Mouse (Mus musculus): Measurements from ENCODE around the gene Mfrp.

Mfrp gene

DNA sequence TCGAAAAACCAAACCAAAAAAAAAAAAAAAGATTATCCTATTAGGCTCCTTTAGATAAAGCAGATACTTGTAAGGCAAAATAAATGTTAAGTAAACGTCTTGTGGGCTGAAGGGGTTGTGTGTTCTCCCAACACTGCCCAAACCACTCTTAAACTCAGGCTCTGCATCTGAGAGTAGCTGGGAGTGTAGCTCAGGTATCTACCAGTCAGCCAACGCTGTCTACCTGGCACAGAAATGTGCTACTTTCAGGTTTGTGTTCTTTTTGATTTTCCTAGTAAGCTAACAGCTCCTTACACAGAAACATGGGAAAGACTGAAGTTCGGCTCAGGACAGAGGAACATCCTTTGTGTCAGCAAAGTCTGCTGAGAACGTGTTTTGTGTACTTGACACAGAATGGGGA lies 30.7 kb downstream of the Mfrp start:
- no peak for DNase-seq

DNA sequence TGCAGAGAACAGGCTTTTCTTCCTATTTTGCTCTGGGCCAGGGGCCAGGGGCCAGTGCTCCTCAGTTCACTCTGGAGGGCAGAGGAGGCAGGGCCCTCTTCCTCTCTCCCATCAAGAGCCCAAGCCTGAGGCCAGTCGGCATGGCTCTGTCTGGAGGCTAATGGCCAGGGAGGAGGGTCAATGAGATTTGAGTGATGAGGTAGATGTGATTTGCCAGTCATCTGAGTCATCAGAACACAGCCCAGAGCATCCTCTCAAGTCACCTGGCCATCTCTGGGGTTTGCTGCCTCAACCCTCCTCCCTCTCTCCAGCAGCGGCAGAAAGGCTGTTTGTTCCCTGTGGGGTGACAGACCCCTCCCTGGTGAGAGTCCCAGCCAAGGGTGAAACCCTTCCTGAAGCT lies 31.8 kb downstream of the Mfrp start:
- no peak for DNase-seq

DNA sequence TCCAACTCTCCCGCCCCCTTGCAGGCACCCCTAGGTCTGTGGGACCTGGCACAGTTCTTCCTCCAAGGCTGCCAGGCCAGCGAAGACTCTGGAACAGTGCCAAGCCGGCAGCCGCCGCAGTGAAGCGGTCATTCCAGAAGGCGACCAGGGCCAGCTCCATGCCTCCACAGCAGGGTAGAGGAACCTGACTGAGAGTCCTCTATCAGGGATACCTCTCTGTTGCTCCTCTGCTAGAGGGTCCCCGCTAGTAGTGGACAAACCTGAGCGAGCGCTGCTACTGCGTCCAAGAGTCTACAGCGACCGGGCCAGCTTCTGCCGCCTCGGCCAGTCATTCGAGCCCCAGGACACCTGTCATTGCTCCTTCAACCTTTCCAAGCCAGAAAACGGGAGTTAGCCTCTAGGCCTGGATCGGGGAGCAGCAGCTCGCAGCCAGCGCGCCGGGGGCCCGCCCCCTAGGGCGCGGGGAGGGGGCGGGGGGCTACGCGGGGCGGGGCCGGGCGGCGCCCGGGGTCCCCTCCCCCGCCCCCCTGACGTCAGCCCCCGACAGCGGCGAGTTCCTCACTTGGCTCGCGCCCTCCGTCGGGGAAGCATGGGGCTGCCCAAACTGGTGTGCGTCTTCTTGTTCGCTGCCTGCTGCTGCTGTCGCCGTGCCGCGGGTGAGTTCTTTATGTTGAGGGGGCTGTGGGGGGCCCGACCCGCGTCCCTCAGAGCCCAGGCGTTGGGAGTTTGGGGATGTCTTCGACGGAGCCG lies 32.7 kb downstream of the Mfrp start, which contains the start of gene Mcam:
Gene Mcam (plus strand): TSS at position 369 of the 750 bp plus-strand sequence.
- peak; percentile 57 to 79 for DNase-seq

DNA sequence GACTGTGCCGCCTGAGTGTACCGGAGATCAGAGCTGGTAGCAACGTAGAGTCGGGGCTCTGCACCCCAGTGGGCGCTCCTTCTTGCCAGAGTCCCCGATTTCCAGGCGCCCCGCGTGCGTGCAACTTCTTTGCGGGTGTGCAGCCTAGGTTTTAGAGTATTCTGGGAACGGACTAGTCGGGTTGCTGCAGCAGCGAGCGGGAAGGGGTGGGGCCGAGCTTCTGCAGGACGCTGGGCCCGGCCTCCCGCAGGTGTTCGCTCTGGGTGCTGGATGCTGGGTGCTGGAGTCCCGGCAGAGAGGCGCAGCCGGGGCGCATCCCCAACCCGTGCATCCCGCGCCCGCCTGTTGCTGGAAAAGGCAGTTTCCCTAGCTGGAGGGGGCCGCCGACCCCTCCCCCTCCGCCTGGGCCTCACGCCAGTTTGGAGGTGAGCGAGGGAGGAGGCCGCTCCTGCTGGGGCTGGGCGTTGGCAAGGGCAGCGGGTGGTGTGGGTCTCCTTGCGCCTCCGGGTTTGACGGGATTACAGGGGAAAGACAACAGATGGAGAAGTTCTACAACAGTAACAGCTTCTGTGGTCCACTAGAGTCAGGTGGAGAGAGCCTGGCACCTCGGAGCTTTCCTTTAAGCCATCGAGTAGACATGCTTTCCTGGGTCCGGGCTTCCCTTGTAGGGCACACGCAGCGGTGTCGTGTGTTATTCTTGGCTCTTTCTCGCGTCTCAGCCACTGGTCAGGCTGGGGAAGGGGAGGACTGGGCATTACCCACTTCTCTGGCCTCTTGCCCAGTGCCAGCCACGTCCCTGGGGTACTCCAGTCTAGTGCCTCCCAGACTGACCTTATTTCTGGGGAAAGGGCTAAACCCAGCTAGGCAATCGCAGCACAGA lies 33.6 kb downstream of the Mfrp start:
- peak; percentile 36 to 42 for DNase-seq

DNA sequence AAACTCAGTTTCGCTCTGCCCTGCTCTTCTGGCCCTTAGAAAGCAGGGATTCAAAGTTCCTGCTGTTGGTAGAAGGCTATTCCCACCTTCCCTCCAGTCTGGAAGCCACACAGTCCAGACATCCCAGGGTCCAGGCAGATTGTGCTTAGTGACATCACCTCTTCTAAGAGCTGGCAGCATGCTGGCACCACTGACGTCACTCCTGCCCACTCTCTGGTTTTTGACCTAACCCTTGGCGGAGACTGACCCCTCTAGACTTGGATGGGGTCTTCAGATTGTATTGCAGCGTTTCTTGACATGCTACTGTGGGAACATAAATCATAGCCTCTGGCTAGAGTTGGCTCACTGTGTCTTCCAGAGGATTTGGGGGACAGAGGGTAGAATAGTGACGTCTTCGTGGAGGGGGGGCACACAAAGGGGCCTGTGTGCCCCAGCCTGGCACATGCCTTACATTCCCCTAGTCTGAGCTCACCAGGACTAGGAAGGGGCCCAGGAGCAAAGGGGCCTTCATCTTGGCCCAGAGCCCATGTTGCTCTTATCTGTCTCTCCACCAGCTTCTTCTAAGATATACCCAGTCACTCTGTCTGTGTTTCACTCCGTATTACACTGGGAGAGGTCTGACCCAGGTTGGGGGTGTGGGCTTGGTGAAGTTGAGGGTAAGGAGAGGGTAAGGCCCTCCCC lies 34.3 kb downstream of the Mfrp start:
- DNase-seq: no peak

DNA sequence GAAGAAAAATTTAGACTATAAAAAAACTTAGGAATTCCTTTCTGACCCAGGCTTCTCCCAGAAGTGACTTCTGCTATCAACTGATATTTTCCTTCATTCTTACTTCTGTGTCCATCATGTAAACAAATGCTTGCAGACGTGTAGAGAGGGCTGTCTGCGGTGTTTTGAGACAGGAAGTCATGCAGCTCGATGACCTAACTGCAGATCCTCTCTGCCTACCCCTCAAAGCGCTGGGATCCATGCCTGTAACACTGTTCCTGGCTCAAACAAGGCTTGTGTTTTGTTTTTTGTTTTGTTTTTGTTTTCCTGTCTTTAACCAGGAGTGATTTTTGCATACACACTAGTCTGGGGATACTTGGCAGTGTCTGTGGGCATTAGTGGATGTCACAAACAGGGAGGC lies 36.3 kb downstream of the Mfrp start:
- DNase-seq: no peak

DNA sequence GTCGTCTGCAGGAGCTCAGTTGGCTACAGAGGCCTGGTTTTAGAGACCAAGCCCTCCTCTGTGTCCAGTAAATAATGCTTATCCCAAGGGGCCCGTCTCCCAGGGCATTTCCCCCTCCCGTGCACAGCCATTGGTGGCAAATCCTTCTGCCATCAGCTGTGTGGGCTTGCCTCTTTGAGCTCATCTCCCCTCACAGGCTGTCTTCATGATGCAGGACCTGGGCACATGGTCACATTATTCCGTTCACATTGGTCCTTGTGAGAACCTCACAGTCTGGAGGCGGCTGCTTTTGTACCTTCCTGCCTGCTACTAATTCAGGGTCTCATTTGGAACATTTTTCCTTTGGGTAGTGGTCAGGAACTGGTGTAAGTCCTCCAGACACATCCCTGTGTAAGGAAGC lies 40.4 kb downstream of the Mfrp start:
- DNase-seq: no peak

DNA sequence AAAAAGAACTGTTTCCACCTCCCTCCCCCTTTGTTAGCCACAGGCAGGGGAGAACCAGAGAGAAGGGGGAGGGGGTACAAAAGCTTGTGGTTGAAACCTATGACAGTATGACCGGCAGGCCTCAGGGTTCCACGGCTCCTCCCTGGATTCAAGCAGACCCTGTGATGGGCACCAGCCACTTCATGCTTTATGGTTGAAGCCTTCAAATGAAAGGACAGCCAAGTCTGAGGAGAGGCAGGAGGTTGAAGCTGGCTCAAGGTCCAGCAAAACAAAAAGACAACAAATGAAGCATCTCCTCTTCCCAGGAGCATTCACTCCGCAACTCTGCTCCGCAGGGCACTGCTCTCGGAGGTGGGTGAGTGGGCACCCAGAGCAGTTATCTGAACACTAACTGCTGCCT lies 41.9 kb downstream of the Mfrp start:
- DNase-seq: no peak

DNA sequence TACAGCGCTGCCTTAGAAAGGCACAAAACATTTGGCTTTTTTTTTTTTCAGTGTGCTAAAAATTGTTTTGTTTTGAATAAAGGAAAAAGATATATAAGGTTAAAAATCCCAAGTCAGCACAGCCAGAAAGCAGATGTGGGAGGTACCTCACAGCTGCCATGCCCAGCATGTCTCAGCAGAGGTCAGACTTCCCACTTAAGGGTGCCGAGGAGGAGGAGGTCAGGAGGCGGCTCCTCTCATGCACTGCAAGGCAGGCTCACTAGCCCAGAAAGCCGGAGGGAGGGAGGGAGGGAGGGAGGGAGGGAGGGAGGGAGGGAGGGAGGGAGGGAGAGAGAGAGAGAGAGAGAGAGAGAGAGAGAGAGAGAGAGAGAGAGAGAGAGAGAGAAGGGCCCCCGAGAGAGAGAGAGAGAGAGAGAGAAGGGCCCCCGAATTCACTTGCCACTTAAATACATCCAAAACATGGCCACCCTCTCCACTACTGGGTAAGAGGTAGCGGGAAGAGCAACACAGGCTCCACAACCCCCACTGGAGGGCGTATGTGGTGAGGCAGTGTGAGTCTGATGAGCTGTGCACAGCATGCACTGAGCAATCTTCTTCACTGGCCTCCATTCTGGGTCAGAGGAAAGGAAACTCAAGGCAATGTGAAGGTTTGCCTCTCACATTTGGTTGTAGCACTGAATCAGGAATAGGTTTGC lies 42.6 kb downstream of the Mfrp start:
- DNase-seq: peak; percentile 51 to 64

DNA sequence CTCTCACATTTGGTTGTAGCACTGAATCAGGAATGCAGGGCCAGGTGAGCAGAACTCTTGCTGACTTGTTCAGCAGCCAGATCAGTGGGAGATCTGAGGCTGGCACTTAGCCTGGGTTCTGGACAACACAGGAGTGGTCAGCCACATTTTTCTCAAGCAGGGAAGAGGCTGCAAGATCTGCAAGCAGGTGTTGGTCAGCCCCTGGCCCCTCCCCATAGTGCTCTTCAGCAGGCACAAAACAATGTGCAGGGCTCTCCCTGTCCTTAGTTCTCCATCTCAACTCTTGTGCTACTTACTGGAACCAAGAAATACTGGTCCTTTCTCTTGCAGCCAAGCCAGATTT lies 43.2 kb downstream of the Mfrp start:
- DNase-seq: no peak

DNA sequence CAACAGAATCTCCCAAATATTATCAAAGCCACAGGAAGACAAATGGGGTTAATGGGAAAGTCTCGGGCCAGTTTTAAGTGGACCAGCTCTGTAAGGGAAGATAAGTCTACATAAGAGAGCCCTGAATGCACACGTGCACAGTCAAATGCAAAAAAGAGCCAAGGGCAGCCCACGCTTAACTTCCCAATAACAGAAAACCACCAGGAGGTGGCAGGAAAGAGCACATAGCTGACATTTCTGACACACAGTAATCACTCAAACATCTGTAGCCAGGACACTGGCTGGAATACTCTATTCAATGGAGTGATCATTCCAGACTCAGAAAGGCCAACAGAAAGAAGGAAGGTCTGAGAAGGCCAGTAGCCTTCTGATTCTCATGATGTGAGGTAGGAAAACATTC lies 45.8 kb downstream of the Mfrp start:
- peak in 1 of 2 experiments; percentile 34 for DNase-seq
